Mouse (Mus musculus): ENCODE data around the gene Igsf3.
"Not testable (repeated sequence)": the region's sequence is repeated elsewhere in the genome, so short reads cannot be mapped to it uniquely, and the experiment has no call there.

Igsf3 gene

DNA sequence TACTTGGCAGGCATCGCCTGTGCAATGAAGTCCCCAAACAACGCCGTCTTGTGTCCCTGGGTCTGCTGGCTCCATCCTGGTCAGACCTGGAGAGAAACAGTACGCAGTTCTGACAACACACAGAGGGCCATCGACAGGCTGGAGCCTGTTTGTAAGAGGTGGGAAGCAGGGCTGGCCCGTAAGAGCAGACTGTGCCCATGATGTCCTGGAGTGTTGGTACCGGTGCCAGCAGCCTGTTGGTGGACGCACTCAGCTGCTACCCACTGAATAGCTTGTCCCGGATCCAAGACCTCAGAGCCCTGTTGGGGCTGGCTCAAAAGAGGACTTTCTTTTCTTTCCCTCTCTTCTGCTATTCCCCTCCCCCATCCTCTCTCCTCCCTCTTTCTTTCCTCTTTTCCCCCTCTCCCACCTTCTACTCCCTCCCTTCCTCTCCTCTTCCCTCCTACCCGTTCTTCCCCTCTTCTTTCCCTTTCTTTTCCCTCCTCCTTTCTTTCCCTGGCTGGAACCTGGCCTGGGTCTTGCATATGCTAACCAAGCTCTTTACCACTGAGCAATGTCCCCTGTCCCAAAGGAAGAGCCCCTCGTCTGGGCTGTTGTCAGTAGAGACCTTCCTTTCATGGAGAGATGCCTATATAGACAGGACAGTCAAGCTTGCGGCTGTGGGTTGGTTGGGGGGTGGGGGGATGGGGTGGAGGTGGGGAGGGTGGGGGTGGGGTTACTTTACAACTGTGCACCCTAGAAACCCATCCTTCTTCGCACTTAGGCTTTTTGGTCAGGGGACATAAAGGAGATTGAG is 27.9 kb downstream of the Igsf3 start:
- DNase-seq (ENCODE audit: low read depth): no peak

- no peak for DNase-seq (ENCODE audit: low read depth)
Measured at GRCm38 (mm10) chr3:101405495-101405894, 28.6 kb downstream of the Igsf3 start.

GRCm38 (mm10) chr3:101406097-101406496 is 29.2 kb downstream of the Igsf3 start:
- no peak for DNase-seq (ENCODE audit: low read depth)

GRCm38 (mm10) chr3:101407568-101407967 is 30.7 kb downstream of the Igsf3 start:
- no peak for DNase-seq (ENCODE audit: low read depth)

GRCm38 (mm10) chr3:101408953-101409750 is 32.3 kb downstream of the Igsf3 start:
- DNase-seq (ENCODE audit: low read depth): no peak

- DNase-seq (ENCODE audit: low read depth): no peak
Measured at GRCm38 (mm10) chr3:101410202-101410601, 33.3 kb downstream of the Igsf3 start.

GRCm38 (mm10) chr3:101410745-101411144 is 33.9 kb downstream of the Igsf3 start:
- no peak for DNase-seq (ENCODE audit: low read depth)

GRCm38 (mm10) chr3:101411626-101412025 is 34.7 kb downstream of the Igsf3 start:
- DNase-seq (ENCODE audit: low read depth): no peak

- no peak for DNase-seq (ENCODE audit: low read depth)
Measured at GRCm38 (mm10) chr3:101412115-101412514, 35.2 kb downstream of the Igsf3 start.

DNA sequence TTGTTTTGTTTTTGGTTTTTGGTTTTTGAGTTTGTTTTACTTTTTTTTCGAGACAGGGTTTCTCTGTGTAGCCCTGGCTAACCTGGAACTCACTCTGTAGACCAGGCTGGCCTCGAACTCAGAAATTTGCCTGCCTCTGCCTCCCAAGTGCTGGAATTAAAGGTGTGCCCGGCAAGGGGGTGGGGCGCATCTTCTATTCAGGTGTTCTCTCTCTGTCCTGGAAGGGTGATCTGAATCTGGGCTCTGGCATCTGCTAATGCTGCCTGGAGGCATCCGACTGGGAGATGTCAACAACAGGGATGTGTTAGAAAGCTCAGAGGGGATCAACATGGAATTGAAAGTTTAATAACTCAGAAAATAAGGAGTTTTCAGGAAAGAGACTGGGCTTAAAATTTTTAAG is 36.1 kb downstream of the Igsf3 start:
- not testable (repeated sequence) for DNase-seq (ENCODE audit: low read depth)

- no peak for DNase-seq (ENCODE audit: low read depth)
Measured at GRCm38 (mm10) chr3:101418740-101419652, 42.1 kb downstream of the Igsf3 start.

GRCm38 (mm10) chr3:101419653-101419994 is 42.7 kb downstream of the Igsf3 start:
- DNase-seq (ENCODE audit: low read depth): no peak

GRCm38 (mm10) chr3:101423188-101423587 is 46.3 kb downstream of the Igsf3 start:
- DNase-seq (ENCODE audit: low read depth): no peak

DNA sequence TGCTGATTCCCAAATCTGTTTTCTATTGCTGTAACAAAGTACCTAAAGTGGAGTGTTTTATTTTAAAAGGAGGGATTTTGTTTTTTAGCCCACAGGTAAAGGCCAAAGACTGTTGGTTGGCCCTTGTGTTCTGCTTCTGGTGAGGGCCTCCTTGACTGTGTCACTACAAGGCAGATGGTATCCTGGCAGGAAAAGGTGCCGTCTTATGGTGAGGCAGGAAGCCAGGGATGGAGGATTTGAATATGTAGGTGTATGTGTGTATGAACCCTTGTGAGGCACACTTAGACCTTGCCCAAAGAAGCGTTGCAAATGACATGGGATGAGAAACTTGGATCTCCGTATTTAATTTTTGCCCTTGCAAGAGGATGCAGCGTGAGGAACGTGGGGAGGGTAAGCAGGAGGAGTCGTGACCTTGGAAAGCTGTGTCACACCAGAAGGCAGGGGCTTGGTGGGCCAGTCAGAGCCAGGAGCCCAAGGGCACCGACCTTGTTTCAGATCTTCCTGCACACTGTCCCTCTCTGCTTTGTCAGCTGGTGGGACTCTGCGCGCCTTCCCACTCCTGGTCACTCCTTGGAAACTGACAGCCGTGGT is 47.5 kb downstream of the Igsf3 start:
- no peak for DNase-seq (ENCODE audit: low read depth)

GRCm38 (mm10) chr3:101429982-101430754 is 53.3 kb downstream of the Igsf3 start:
- peak; percentile 25 for DNase-seq (ENCODE audit: low read depth)

DNA sequence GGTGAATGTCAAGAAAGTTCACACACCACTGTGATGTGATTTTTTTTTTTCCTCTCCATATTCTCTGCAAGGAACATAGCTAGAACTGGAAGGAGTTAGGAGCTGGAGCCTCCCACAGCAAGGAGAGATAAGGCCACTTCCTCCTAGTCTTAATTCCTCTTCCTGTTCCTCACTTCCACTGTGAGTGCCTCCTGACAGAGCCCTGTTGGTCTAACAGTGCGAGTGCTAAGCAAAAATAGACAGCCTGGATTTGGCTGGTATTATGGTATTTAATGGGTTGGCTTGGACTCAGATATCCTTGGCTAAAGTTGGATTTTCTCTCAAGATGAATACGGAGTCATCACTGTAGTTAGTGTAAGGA is 53.9 kb downstream of the Igsf3 start:
- DNase-seq (ENCODE audit: low read depth): peak; percentile 28

GRCm38 (mm10) chr3:101435672-101436071 is 58.8 kb downstream of the Igsf3 start:
- no peak for DNase-seq (ENCODE audit: low read depth)

DNA sequence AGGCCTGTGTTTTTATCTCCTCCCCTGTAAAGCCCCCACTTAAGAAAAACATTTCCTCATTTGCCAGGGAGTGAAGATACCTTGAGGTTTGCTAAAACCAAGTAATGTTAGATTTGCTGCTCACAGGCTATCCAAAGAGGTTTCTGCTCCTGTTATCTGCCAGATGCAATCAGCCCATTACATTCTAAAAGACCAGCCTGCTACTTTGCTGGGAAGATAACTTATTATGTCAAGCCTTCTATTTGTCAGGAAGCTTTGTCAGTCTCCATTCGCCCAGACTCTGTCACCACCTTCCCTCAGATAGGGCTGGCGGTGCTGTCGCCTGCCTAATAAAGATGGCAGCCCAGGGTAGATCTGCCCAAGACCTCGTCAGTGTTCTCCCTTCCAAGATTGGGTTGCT is 59.6 kb downstream of the Igsf3 start:
- no peak for DNase-seq (ENCODE audit: low read depth)

- DNase-seq (ENCODE audit: low read depth): no peak
Measured at GRCm38 (mm10) chr3:101437021-101437563, 60.2 kb downstream of the Igsf3 start.

DNA sequence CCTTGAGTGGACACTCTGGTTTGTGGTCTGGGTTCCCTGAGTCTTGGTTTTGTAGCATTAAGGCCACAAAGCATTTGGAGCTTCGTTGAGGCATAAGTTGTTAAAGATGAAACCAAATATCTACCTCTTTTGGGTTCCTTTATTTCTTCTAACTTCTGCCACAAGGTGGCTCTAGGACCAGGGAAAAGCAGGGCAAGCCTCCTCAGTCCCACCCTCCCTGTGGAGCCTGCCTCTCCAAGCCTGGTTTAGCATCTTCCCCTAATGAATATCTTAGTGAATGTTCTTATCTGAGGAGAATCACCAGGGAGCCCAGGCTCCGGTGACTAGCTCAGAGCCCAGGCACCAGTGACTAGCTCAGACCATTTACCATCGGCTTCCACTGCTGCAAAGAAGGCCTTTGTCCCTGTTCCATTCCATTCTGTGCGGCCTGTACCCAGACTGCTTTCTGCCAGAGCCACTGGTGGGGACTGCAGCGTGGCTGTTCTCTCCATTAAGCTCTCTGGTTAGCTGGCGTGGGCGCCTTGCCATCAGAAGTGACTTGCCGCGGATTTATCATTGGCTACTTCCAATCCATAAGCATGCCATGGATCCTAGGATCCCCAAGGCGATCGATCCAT is 66.5 kb downstream of the Igsf3 start:
- no peak for DNase-seq (ENCODE audit: low read depth)

All from fibroblast of lung, adult 2 months (primary cell).